Mouse (Mus musculus): ENCODE measurements around the gene Olfr1277. TPM values are rescaled to one million over a fixed set of nuclear protein-coding genes. Genes with fewer than 3 reads are reported as not detected.

Gene Olfr1277
- polyA plus RNA-seq (2014; fragmentation: Nextera tagmentation; extraction: Ambion mirVana): not detected in 2 replicates

DNA sequence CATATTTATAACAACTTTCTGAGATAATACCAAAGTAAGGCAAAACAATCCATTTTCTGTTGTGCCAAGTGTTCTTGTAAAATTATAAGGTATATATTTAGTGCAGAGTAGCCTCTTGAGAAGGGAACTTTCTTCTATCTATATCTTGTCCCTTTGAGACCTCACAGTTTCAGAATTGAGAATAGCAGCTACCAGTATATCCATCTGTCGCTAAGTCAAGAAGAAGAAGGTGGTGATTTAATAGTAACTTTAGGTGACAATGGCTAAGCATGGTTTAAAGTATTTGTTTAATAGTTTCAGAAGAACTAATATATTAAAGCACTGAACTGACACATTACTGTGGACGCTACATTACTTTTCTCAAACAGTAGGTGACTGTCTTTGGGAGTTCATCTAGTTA, at the start of gene Olfr1277:
TSS of gene Olfr1277 (minus strand) at position 101 of the 400 bp plus-strand sequence.
- Histone ChIP-seq H3K4me3 (ENCODE audit: low read depth, low read length) (no peak within 1 kb of the TSS), H3K27me3 (ENCODE audit: control insufficient read depth, insufficient read depth, low read length) (no peaks in the 10 kb centered on the region), H3K9ac (ENCODE audit: low read length) (no peak within 1 kb of the TSS), H3K4me1 (replicated peaks; ENCODE audit: control insufficient read depth, insufficient read depth, low read length) (no peaks in the 10 kb centered on the region), H3K9me3 (ENCODE audit: control insufficient read depth, low read length) (no peaks in the 10 kb centered on the region), H3K27ac (ENCODE audit: low read depth, low read length) (no peak within 1 kb of the TSS), H3K4me2 (ENCODE audit: low read depth, low read length, severe bottlenecking) (no peak within 1 kb of the TSS), H3K36me3 (ENCODE audit: control insufficient read depth, insufficient read depth, low read length) (no peaks in the 10 kb centered on the region)
- ATAC-seq (replicated peaks; ENCODE audit: low FRiP score): no peak
- no peak for DNase-seq (ENCODE audit: low spot score)
- 88% methylated on average over 2 of the region's 2 CpGs for WGBS

DNA sequence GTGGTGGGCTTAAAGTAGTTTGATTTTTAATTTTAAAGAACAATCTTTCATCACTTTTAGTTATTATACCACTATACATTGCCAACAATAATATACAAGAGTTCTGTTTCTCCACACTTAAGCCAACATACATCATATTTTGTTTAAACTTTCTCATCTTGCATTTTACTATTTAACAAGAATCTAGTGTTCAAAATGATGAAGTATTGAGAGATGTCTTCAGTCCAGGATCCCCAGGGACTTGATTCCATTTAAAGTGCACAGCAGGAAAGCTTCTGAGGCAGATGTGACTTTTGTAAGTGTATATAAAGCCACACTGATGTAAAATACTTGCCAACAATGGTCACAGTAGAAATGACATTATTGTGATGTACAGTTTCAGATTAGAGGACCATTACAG, 39.8 kb upstream of the Olfr1277 start, which contains the start of gene Olfr1280:
TSS of gene Olfr1280 (plus strand) at position 301 of the 400 bp plus-strand sequence.
- no peak within 1 kb of the TSS for H3K27ac ChIP-seq (ENCODE audit: low read depth, low read length)
- no peaks in the 10 kb centered on the region for H3K4me1 ChIP-seq (replicated peaks; ENCODE audit: control insufficient read depth, insufficient read depth, low read length)
- H3K4me3 ChIP-seq (ENCODE audit: low read depth, low read length): no peak within 1 kb of the TSS
- DNase-seq (ENCODE audit: low spot score) (no peak), ATAC-seq (replicated peaks; ENCODE audit: low FRiP score) (no peak)
- H3K27me3 ChIP-seq (ENCODE audit: control insufficient read depth, insufficient read depth, low read length): no peaks in the 10 kb centered on the region
- H3K36me3 ChIP-seq (ENCODE audit: control insufficient read depth, insufficient read depth, low read length): no peaks in the 10 kb centered on the region
- H3K4me2 ChIP-seq (ENCODE audit: low read depth, low read length, severe bottlenecking): no peak within 1 kb of the TSS
- H3K9ac ChIP-seq (ENCODE audit: low read length): no peak within 1 kb of the TSS
- no peaks in the 10 kb centered on the region for H3K9me3 ChIP-seq (ENCODE audit: control insufficient read depth, low read length)

DNA sequence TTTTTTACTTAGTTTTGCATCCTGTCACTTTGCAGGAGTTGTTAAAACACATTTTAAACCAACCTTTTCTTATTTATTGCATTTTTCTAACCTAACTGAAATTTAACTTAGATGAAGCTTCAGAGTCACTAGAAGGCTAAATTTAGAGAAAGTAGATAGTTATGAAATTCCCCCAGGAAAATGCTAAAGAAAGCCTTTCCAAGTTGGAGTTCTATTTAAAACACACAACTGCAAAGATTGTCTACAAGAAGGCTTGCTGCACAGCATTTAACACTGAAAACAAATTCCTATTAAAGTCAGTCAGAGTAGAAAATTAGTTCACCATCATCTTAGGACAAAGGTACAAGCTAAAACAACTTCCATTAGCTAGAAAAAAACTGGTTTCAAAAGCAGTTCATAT, 26.5 kb upstream of the Olfr1277 start, which contains the start of gene Olfr1279:
TSS of gene Olfr1279 (plus strand) at position 262 of the 400 bp plus-strand sequence.
- Histone ChIP-seq H3K27ac (ENCODE audit: low read depth, low read length) (no peak within 1 kb of the TSS), H3K36me3 (ENCODE audit: control insufficient read depth, insufficient read depth, low read length) (no peaks in the 10 kb centered on the region), H3K4me2 (ENCODE audit: low read depth, low read length, severe bottlenecking) (no peak within 1 kb of the TSS), H3K9me3 (ENCODE audit: control insufficient read depth, low read length) (no peaks in the 10 kb centered on the region), H3K4me3 (ENCODE audit: low read depth, low read length) (no peak within 1 kb of the TSS), H3K4me1 (replicated peaks; ENCODE audit: control insufficient read depth, insufficient read depth, low read length) (no peaks in the 10 kb centered on the region), H3K9ac (ENCODE audit: low read length) (no peak within 1 kb of the TSS), H3K27me3 (ENCODE audit: control insufficient read depth, insufficient read depth, low read length) (no peaks in the 10 kb centered on the region)
- no peak for ATAC-seq (replicated peaks; ENCODE audit: low FRiP score)
- DNase-seq (ENCODE audit: low spot score): no peak

DNA sequence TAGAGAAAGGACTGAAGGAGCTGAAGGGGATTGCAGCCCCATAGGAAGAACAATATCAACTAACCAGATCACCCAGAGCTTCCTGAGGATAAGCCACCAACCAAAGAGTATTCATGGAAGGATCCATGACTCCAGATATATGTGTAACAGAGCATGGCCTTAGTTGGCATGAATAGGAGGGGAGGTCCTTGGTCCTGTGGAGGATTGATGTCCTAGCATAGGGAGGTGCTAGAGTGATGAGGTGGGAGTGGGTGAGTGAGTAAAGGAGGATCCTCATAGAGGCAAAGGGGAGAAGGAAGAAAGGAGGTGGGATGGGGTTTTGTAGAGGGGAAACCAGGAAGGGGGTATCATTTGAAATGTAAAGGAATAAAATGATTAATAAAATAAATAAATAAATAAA, 24.6 kb upstream of the Olfr1277 start:
- H3K27ac ChIP-seq (ENCODE audit: low read depth, low read length): no peak overlapping the region
- H3K4me3 ChIP-seq (ENCODE audit: low read depth, low read length): no peak overlapping the region
- no peak overlapping the region for H3K9ac ChIP-seq (ENCODE audit: low read length)
- no peaks in the 10 kb centered on the region for H3K9me3 ChIP-seq (ENCODE audit: control insufficient read depth, low read length)
- H3K27me3 ChIP-seq (ENCODE audit: control insufficient read depth, insufficient read depth, low read length): no peaks in the 10 kb centered on the region
- ATAC-seq (replicated peaks; ENCODE audit: low FRiP score): no peak
- DNase-seq (ENCODE audit: low spot score): no peak
- no peaks in the 10 kb centered on the region for H3K36me3 ChIP-seq (ENCODE audit: control insufficient read depth, insufficient read depth, low read length)
- no peak overlapping the region for H3K4me2 ChIP-seq (ENCODE audit: low read depth, low read length, severe bottlenecking)
- no peaks in the 10 kb centered on the region for H3K4me1 ChIP-seq (replicated peaks; ENCODE audit: control insufficient read depth, insufficient read depth, low read length)

DNA sequence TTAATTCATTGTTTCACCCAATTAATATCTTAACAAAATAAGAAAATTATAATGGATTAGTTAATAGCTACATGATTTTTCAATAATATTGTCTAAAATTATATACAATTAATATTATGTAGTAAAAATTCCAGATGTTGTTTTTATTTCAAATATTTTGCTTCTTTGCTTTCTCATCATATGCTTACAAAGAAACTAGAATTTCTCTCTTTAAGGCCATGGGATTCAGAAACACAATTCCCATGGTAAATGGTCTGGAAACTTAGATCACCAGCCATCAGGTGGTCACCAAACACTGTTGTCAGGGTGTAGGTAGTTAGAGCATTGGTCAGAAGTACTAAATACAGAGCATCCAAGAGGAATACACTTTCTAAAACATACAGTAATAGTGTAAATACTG, 15.9 kb upstream of the Olfr1277 start, which contains the start of gene Olfr1278:
TSS of gene Olfr1278 (plus strand) at position 301 of the 400 bp plus-strand sequence.
- ATAC-seq (replicated peaks; ENCODE audit: low FRiP score): no peak
- Histone ChIP-seq H3K4me1 (replicated peaks; ENCODE audit: control insufficient read depth, insufficient read depth, low read length) (no peaks in the 10 kb centered on the region), H3K9me3 (ENCODE audit: control insufficient read depth, low read length) (no peaks in the 10 kb centered on the region), H3K27me3 (ENCODE audit: control insufficient read depth, insufficient read depth, low read length) (no peaks in the 10 kb centered on the region), H3K4me2 (ENCODE audit: low read depth, low read length, severe bottlenecking) (no peak within 1 kb of the TSS), H3K36me3 (ENCODE audit: control insufficient read depth, insufficient read depth, low read length) (no peaks in the 10 kb centered on the region), H3K27ac (ENCODE audit: low read depth, low read length) (no peak within 1 kb of the TSS), H3K9ac (ENCODE audit: low read length) (no peak within 1 kb of the TSS), H3K4me3 (ENCODE audit: low read depth, low read length) (no peak within 1 kb of the TSS)
- no peak for DNase-seq (ENCODE audit: low spot score)

DNA sequence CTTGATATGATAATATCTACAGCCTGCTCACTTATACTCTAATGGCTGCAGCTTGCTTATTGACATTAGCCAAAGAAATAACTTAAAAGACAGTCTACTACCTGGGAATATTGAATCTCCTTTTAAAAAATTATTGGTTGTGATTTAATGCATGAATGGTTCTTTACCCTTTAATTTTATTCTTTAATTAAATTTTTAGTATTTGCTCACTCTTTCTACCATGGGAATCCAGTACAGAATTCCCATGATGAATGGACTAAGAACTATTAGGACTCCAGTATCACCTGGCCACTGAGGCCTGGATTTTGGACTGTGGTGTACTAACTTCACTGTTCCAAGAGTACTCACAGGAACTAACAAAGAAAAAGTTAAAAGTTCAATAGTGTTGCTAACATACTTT, 19.7 kb downstream of the Olfr1277 start, which contains the start of gene Olfr1276:
TSS of gene Olfr1276 (plus strand) at position 301 of the 400 bp plus-strand sequence.
- DNase-seq (ENCODE audit: low spot score) (no peak), ATAC-seq (replicated peaks; ENCODE audit: low FRiP score) (no peak)
- Histone ChIP-seq H3K36me3 (ENCODE audit: control insufficient read depth, insufficient read depth, low read length) (no peaks in the 10 kb centered on the region), H3K27ac (ENCODE audit: low read depth, low read length) (no peak within 1 kb of the TSS), H3K9me3 (ENCODE audit: control insufficient read depth, low read length) (no peaks in the 10 kb centered on the region), H3K9ac (ENCODE audit: low read length) (no peak within 1 kb of the TSS), H3K4me3 (ENCODE audit: low read depth, low read length) (no peak within 1 kb of the TSS), H3K4me1 (replicated peaks; ENCODE audit: control insufficient read depth, insufficient read depth, low read length) (no peaks in the 10 kb centered on the region), H3K4me2 (ENCODE audit: low read depth, low read length, severe bottlenecking) (no peak within 1 kb of the TSS), H3K27me3 (ENCODE audit: control insufficient read depth, insufficient read depth, low read length) (no peaks in the 10 kb centered on the region)

- DNase-seq (ENCODE audit: low spot score) (no peak), ATAC-seq (replicated peaks; ENCODE audit: low FRiP score) (no peak)
- no peak within 1 kb of the TSS for H3K4me2 ChIP-seq (ENCODE audit: low read depth, low read length, severe bottlenecking)
- no peak within 1 kb of the TSS for H3K27ac ChIP-seq (ENCODE audit: low read depth, low read length)
- H3K27me3 ChIP-seq (ENCODE audit: control insufficient read depth, insufficient read depth, low read length): no peaks in the 10 kb centered on the region
- no peaks in the 10 kb centered on the region for H3K4me1 ChIP-seq (replicated peaks; ENCODE audit: control insufficient read depth, insufficient read depth, low read length)
- WGBS: 86% methylated on average over 1 of the region's 1 CpGs
- H3K9me3 ChIP-seq (ENCODE audit: control insufficient read depth, low read length): no peaks in the 10 kb centered on the region
- no peak within 1 kb of the TSS for H3K9ac ChIP-seq (ENCODE audit: low read length)
- H3K36me3 ChIP-seq (ENCODE audit: control insufficient read depth, insufficient read depth, low read length): no peaks in the 10 kb centered on the region
- H3K4me3 ChIP-seq (ENCODE audit: low read depth, low read length): no peak within 1 kb of the TSS
These were observed 38.7 kb downstream of the Olfr1277 start, which contains the start of gene Olfr1275 for GRCm38 (mm10) chr2:111235186-111235585. Olfr1275 (minus strand) TSS chr2:111235286.

DNA sequence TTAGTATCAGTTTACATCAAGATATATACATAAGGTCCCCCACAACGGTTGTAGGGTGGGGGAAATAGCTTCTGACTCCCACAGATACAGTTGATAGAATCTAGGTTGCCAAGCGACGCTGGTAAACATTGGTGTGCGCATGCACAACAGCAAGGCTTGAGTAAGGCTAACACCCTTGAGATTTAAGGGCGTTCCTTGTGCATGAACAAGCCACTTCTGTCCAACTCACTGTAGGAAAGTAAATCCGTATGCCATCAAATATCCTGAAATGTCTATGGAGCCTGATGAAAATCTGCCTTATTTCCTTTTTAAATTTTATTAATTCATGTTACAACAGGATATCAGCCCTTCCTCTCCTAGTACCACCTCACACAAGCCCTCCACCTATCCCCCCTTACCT, 44.4 kb downstream of the Olfr1277 start, which contains the start of gene 4930430A15Rik:
TSS of gene 4930430A15Rik (minus strand) at position 101 of the 400 bp plus-strand sequence.
- no peak within 1 kb of the TSS for H3K4me2 ChIP-seq (ENCODE audit: low read depth, low read length, severe bottlenecking)
- no peaks in the 10 kb centered on the region for H3K4me1 ChIP-seq (replicated peaks; ENCODE audit: control insufficient read depth, insufficient read depth, low read length)
- ATAC-seq (replicated peaks; ENCODE audit: low FRiP score): no peak
- H3K9me3 ChIP-seq (ENCODE audit: control insufficient read depth, low read length): no peaks in the 10 kb centered on the region
- no peaks in the 10 kb centered on the region for H3K27me3 ChIP-seq (ENCODE audit: control insufficient read depth, insufficient read depth, low read length)
- H3K27ac ChIP-seq (ENCODE audit: low read depth, low read length): no peak within 1 kb of the TSS
- no peak within 1 kb of the TSS for H3K9ac ChIP-seq (ENCODE audit: low read length)
- WGBS: 91% methylated on average over 6 of the region's 6 CpGs
- no peak for DNase-seq (ENCODE audit: low spot score)
- no peak within 1 kb of the TSS for H3K4me3 ChIP-seq (ENCODE audit: low read depth, low read length)
- no peaks in the 10 kb centered on the region for H3K36me3 ChIP-seq (ENCODE audit: control insufficient read depth, insufficient read depth, low read length)

All from forebrain, embryonic 11.5 days (tissue).